Mouse (Mus musculus) erythroblast, embryonic 14.5 days (primary cell): ENCODE measurements around the gene Cd5l.

Experiments used
- GATA1 ChIP-seq: IDR thresholded peaks from 2 replicates; pipeline ENCODE4 v1.6.1; 2012; ENCODE audit warnings: low read length, inconsistent platforms, mixed read lengths
- TAL1 ChIP-seq: IDR thresholded peaks from 3 replicates; pipeline ENCODE4 v1.6.1; 2012; ENCODE audit warnings: low read length, inconsistent platforms, mixed read lengths

DNA sequence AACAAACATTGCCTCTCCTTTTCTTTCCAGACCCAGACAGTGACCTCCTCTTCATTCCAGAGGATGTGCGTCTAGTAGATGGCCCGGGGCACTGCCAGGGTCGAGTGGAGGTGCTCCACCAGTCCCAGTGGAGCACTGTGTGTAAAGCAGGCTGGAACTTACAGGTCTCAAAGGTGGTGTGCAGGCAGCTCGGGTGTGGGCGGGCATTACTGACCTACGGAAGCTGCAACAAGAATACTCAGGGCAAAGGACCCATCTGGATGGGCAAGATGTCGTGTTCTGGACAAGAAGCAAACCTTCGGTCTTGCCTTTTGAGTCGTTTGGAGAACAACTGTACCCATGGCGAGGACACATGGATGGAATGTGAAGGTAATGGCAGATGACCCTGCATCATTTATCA, 9.8 kb downstream of the Cd5l start:
- TF ChIP-seq GATA1 (no peak), TAL1 (no peak)
